Mouse (Mus musculus): ENCODE measurements around the gene Mthfsd.

Gene Mthfsd

GRCm38 (mm10) chr8:121088871-121089630, 19.1 kb downstream of the Mthfsd start:
- DNase-seq (ENCODE audit: low spot score in 2 of 2) = no peak

- DNase-seq (ENCODE audit: low spot score in 2 of 2) = no peak
These were observed 19.9 kb downstream of the Mthfsd start for GRCm38 (mm10) chr8:121088281-121088680.

GRCm38 (mm10) chr8:121086004-121086900, 21.9 kb downstream of the Mthfsd start:
- no peak for DNase-seq (ENCODE audit: low spot score in 2 of 2)

- no peak for DNase-seq (ENCODE audit: low spot score in 2 of 2)
These were observed 22.6 kb downstream of the Mthfsd start for GRCm38 (mm10) chr8:121085561-121085960.

GRCm38 (mm10) chr8:121085011-121085410, 23.2 kb downstream of the Mthfsd start:
- no peak for DNase-seq (ENCODE audit: low spot score in 2 of 2)

DNA sequence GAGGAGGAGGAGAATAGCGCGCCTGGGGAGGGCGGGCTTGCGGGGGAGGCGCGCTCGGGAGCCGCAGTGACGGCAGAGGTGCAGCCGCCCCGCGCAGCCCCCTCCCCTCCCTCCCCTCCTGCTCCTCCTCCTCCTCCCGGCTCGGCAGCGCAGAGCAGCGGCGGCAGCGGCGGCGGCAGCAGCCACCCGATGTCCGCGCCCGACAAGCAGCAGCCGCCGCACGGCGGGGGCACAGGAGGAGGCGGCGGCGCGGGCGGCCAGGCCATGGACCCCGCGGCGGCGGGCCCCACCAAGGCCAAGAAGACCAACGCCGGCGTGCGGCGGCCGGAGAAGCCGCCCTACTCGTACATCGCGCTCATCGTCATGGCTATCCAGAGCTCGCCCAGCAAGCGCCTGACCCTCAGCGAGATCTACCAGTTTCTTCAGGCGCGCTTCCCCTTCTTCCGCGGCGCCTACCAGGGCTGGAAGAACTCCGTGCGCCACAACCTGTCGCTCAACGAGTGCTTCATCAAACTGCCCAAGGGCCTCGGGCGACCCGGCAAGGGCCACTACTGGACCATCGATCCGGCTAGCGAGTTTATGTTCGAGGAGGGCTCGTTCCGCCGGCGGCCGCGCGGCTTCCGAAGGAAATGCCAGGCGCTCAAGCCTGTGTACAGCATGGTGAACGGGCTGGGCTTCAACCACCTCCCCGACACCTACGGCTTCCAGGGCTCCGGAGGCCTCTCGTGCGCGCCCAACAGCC, 23.8 kb downstream of the Mthfsd start, which contains the start of gene Foxf1:
TSS of gene Foxf1 (plus strand) at position 177 of the 742 bp plus-strand sequence.
- DNase-seq (ENCODE audit: low spot score in 2 of 2) = no peak

- no peak for DNase-seq (ENCODE audit: low spot score in 2 of 2)
These were observed 24.3 kb downstream of the Mthfsd start for GRCm38 (mm10) chr8:121083936-121084209.

DNA sequence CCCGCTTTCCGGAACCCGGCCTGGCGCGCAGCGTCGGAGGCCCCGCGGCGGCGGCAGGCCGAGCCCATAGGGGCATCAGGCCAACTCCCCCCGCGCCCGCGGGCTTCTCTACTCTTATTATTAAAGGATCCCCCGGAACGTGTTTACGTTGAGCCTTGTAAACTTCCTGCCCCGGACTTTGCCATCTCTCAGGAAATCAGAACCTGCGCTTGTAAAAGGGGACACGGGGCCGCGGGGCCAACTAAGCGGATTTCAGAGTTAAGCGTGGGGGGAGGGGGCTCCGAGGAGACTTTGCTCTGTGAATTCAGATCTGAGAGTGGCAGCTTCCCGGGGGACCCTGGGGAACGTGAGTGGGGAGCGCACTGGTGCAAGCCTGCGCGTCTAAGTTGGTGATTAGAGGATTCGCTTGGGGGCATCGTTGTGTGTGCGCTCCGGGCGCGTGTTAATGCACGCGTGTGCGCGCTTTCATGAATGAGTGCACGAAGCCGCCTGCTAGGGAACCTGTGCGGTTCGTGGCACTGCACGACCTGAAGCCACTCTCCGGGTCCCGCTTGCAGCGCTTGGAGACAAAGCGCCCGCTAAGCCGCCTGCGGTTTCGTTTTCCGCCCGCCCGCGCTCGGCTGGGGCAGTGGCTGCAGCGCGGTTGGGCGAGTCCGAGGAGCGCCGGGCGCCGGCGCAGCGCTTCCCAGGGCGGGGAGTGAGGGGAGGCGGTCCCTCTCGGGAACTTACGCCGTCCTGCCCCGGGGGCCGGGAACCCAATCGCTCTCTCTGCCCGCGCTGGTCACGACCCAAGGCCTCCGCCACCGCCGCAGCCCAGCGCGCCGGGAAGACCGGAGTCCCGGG, 24.9 kb downstream of the Mthfsd start:
- peak in 1 of 2 experiments; percentile 9 for DNase-seq (ENCODE audit: low spot score in 2 of 2)

DNA sequence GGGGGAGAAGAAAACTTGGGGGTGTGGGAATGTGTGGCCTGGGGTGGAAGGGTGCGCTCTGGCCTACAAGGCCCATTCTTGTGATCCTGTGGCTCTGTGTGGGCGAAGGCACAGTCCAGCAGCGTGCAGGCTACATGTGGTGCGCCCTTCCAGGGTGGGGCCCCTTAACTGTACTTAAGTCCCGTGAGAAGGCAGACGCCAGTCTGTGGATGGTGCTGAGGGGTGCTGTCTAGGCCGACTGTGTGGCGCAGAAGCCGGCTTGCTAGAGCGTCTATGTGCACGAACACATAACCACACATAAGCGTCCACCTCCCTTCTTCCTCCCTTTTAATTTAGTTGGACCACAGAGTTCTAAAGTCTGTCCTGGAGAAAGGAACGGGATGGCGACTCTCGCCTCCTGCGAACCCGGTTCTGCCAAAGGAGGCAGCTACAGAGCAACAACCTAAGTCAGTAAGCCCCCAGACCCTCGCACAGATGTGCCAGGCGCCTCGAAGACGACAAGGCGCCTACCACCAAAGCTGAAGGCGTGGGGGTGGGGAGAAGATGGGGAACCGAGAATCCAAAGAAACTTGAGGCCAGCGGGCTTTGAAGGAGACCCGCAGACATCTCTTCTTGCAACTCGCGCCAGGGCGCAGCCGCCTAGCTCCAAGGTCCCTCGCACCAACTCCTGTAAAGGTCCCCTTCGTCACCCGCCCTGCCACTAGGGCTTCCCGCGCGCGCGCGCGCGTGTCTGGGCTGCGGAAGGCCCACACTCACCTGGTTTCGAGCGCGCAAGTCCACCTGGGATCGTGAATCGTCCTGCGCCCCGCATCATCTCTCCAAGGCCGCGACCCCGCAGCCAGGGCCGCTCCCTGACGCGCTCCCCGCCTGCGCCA, 25.7 kb downstream of the Mthfsd start:
- no peak for DNase-seq (ENCODE audit: low spot score in 2 of 2)

- DNase-seq (ENCODE audit: low spot score in 2 of 2) = no peak
These were observed 26.8 kb downstream of the Mthfsd start for GRCm38 (mm10) chr8:121081398-121081797.

GRCm38 (mm10) chr8:121080361-121081090, 27.7 kb downstream of the Mthfsd start:
- no peak for DNase-seq (ENCODE audit: low spot score in 2 of 2)

DNA sequence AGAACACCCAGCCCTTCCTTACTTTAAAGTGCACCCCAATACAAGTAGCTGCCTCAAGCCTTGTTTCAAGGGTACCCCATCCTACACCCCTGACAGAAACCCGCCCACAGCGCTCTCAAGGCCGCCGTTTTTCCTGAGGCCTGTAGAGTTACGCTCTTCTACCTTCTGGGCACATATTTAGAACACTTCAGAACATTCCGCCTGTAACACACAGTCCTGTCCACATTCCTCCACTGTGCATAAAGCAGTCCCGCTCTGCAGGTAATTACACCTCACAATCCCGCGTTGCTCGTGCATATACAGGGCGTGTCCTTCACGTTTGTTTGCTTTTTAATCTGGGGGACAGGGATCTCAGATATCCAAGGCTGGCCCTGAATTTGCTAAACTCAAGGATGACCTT, 28.2 kb downstream of the Mthfsd start:
- no peak for DNase-seq (ENCODE audit: low spot score in 2 of 2)

DNA sequence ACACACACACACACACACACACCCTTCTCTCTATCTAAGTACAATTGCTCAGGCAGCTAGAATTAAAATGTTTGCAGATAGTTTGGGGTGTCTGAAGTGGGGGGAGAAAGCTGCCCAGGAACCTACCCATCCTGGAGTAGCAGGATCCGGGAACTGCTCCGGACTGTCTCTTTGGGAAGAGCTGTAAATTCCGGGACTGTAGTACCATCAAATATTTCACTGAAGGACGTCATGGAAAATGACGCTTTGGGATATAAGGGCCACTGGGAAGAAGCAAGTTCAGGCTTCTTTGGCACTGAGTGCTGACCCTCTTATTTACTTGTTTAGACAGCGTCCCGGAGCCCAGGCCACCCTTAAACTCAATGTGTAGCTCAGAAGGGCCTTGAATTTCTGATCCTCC, 29.0 kb downstream of the Mthfsd start:
- no peak for DNase-seq (ENCODE audit: low spot score in 2 of 2)

GRCm38 (mm10) chr8:121078721-121079120, 29.5 kb downstream of the Mthfsd start:
- DNase-seq (ENCODE audit: low spot score in 2 of 2) = no peak

GRCm38 (mm10) chr8:121076555-121076954, 31.6 kb downstream of the Mthfsd start:
- no peak for DNase-seq (ENCODE audit: low spot score in 2 of 2)

DNA sequence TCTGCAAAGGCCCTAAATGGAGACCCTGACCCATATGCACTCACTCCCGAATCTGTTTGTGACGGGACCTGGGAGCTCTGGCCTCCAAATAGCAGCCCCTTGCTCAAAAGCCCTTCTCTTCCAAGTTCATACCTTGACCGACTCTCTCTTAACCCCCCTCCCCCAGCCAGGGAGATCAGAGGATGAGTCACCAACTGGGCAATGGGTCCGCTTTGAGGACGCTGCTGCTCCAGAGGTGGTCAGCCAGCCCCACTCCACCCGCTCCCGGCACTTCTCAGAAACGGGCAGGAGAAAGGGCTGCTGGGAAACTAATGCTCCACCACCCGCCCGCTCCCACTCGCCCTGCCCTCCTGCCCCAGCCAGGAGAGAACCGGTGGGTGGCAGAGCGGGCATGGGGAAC, 32.3 kb downstream of the Mthfsd start:
- no peak for DNase-seq (ENCODE audit: low spot score in 2 of 2)

DNA sequence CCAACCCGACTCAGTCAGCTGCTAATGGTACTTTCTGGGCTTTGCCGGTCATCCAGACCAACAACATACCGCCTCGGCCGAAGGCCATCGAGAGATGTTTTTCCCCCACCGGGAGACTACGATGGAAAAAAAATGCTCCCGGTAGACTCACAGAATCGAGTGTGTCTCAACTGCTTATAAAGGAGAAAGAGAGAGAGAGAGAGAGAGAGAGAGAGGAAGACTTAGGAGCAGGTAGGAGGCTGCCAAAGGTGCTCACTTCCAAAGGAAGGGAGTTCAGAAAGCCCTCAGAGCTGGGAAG, 33.4 kb downstream of the Mthfsd start:
- no peak for DNase-seq (ENCODE audit: low spot score in 2 of 2)

- DNase-seq (ENCODE audit: low spot score in 2 of 2) = no peak
These were observed 33.9 kb downstream of the Mthfsd start for GRCm38 (mm10) chr8:121074108-121074847.

Data from spleen, postnatal 14 days (tissue).